ENCODE assay signal across 22 mouse cellular contexts in genomic region chr16:85541676-85542273, GRCm38 (mm10). TPM values are rescaled to one million over a fixed set of nuclear protein-coding genes. Genes with fewer than 3 reads are reported as not detected.
DNase-seq lines count a peak whose midpoint lies in the region; ATAC-seq and TF ChIP-seq lines count a peak whose summit lies in the region.
"Had no signal": no experiment of that assay in that cellular context is flagged by ENCODE, and none has a peak within 500 bp of the region (broad histone marks: within the 10 kb centered on the region; RNA-seq: fewer than 3 reads in every experiment).

No protein-coding gene starts in this region.

- TF ChIP-seq EP300 in liver, postnatal 0 days (IDR thresholded peaks at IDR 0.05; ENCODE audit: low read depth) = no peak
- TF ChIP-seq EP300 in heart, postnatal 0 days (IDR thresholded peaks at IDR 0.05; ENCODE audit: low read depth) = no peak

- TF ChIP-seq POLR2A in liver, adult 2 months (IDR thresholded peaks at IDR 0.05; ENCODE audit: extremely low read depth, insufficient read depth, low read length) = no peak

- no peak for DNase-seq in gastrocnemius, adult 2 months
- DNase-seq in gastrocnemius, postnatal 14 days = no peak
- DNase-seq in heart, postnatal 14 days = no peak
- DNase-seq in liver, adult 2 months (ENCODE audit: extremely low read depth, low read depth, low spot score) = peak; percentile 10
- DNase-seq in liver, postnatal 0 days = no peak
- no peak for DNase-seq in heart, postnatal 0 days (ENCODE audit: low spot score)
- DNase-seq: adrenal gland, adult 8-10 months; cerebellum, adult 18-20 months; cerebellum, postnatal 14 days; gastrocnemius, postnatal 25 days; liver; thymus, postnatal 25 days had no signal

- TF ChIP-seq CTCF in gastrocnemius, adult 2 months (IDR thresholded peaks at IDR 0.05) = no peak
- no peak for TF ChIP-seq CTCF in liver, adult 2 months (IDR thresholded peaks at IDR 0.05; ENCODE audit: low read depth, low read length)
- no peak for TF ChIP-seq CTCF in liver, postnatal 0 days (IDR thresholded peaks at IDR 0.05; ENCODE audit: low read depth)
- no peak for TF ChIP-seq CTCF in heart, postnatal 0 days (IDR thresholded peaks at IDR 0.05; ENCODE audit: low read depth)

- intact Hi-C loops in gastrocnemius, adult 2 months (cut with DNase I) = no loop called here
- intact Hi-C loops in gastrocnemius, postnatal 14 days (cut with DNase I; ENCODE audit: low total_unique reads) = no loop called here
- intact Hi-C loops in heart, postnatal 14 days (cut with DNase I) = loop anchor here (10.0 kb wide), 2 partner anchors 263 to 367 kb away; partner anchors contain the start of genes Adamts1 and App

- 0 out of 2 replicates have a peak, but pooled peaks cover 2% of the 10 kb centered on the region for H3K4me1 ChIP-seq in heart, embryonic 13.5 days
- peaks cover 3% of the 10 kb centered on the region for H3K4me1 ChIP-seq in liver, adult 2 months (ENCODE audit: control insufficient read depth, insufficient read depth, low read length)
- no peaks in the 10 kb centered on the region for H3K4me1 ChIP-seq in liver, postnatal 0 days (ENCODE audit: insufficient read depth)
- H3K4me1 ChIP-seq in heart, postnatal 0 days (ENCODE audit: control insufficient read depth, insufficient read depth) = peaks cover 6% of the 10 kb centered on the region; the same call in 1 of the 2 replicates
- H3K4me1 ChIP-seq: forebrain, embryonic 10.5 days; midbrain, embryonic 12.5 days; stomach, embryonic 15.5 days had no signal

- 48% methylated on average over 4 of the region's 4 CpGs for WGBS in heart, embryonic 13.5 days
- 61% methylated on average over 4 of the region's 4 CpGs for WGBS in liver, adult 2 months
- WGBS in liver, postnatal 0 days (ENCODE audit: insufficient replicate concordance) = 67% methylated on average over 4 of the region's 4 CpGs
- 48% methylated on average over 4 of the region's 4 CpGs for WGBS in heart, postnatal 0 days

- no peaks in the 10 kb centered on the region for H3K27me3 ChIP-seq in heart, embryonic 13.5 days (replicated peaks)
- no peaks in the 10 kb centered on the region for H3K27me3 ChIP-seq in liver, adult 2 months (ENCODE audit: control insufficient read depth, insufficient read depth, low read length)
- no peaks in the 10 kb centered on the region for H3K27me3 ChIP-seq in liver, postnatal 0 days (ENCODE audit: insufficient read depth, low read length)
- no peaks in the 10 kb centered on the region for H3K27me3 ChIP-seq in heart, postnatal 0 days (ENCODE audit: control insufficient read depth, insufficient read depth, low read length)
- H3K27me3 ChIP-seq: midbrain, embryonic 12.5 days; stomach, embryonic 15.5 days had no signal

- ATAC-seq in heart, embryonic 13.5 days (ENCODE audit: extremely low read depth, insufficient number of reproducible peaks, low FRiP score, low TSS enrichment) = no peak
- ATAC-seq in liver, postnatal 0 days = no peak
- ATAC-seq in heart, postnatal 0 days (ENCODE audit: insufficient read depth, low read depth) = no peak
- ATAC-seq: activated CD4-positive, CD25-positive, alpha-beta regulatory T cell, adult 4 months; forebrain, embryonic 16.5 days had no signal

- peak overlapping the region; percentile 39 for H3K4me3 ChIP-seq in gastrocnemius, adult 2 months
- no peak overlapping the region for H3K4me3 ChIP-seq in heart, embryonic 13.5 days
- no peak overlapping the region for H3K4me3 ChIP-seq in liver, adult 2 months (ENCODE audit: insufficient read depth, low read depth, low read length)
- H3K4me3 ChIP-seq in liver, postnatal 0 days (ENCODE audit: low read depth, low read length) = no peak overlapping the region
- H3K4me3 ChIP-seq in heart, postnatal 0 days (ENCODE audit: low read depth, low read length) = no peak overlapping the region
- H3K4me3 ChIP-seq: forebrain, embryonic 10.5 days; limb, embryonic 10.5 days; midbrain, embryonic 12.5 days; stomach, embryonic 15.5 days had no signal

- no peaks in the 10 kb centered on the region for H3K36me3 ChIP-seq in heart, embryonic 13.5 days
- no peaks in the 10 kb centered on the region for H3K36me3 ChIP-seq in liver, adult 2 months (ENCODE audit: control insufficient read depth, insufficient read depth, low read length)
- no peaks in the 10 kb centered on the region for H3K36me3 ChIP-seq in liver, postnatal 0 days (replicated peaks; ENCODE audit: insufficient read depth, low read length)
- no peaks in the 10 kb centered on the region for H3K36me3 ChIP-seq in heart, postnatal 0 days (replicated peaks; ENCODE audit: control insufficient read depth, insufficient read depth, low read length)
- H3K36me3 ChIP-seq: forebrain, embryonic 10.5 days; limb, embryonic 10.5 days; midbrain, embryonic 12.5 days; stomach, embryonic 15.5 days had no signal

- peak overlapping the region; percentile 64 for H3K27ac ChIP-seq in gastrocnemius, adult 2 months
- H3K27ac ChIP-seq in heart, embryonic 13.5 days (replicated peaks) = peak overlapping the region; percentile 32; the same call in 1 of the 2 replicates
- H3K27ac ChIP-seq in liver, adult 2 months (replicated peaks; ENCODE audit: insufficient read depth, low read depth, low read length) = no peak overlapping the region
- no peak overlapping the region for H3K27ac ChIP-seq in liver, postnatal 0 days (ENCODE audit: low read depth)
- peak overlapping the region; percentile 44 for H3K27ac ChIP-seq in heart, postnatal 0 days (ENCODE audit: low read depth)
- H3K27ac ChIP-seq: forebrain, embryonic 10.5 days; hindbrain, embryonic 14.5 days; limb, embryonic 10.5 days; midbrain, embryonic 12.5 days; stomach, embryonic 15.5 days had no signal

- no peaks in the 10 kb centered on the region for H3K9me3 ChIP-seq in heart, embryonic 13.5 days
- H3K9me3 ChIP-seq in liver, postnatal 0 days (ENCODE audit: low read length) = no peaks in the 10 kb centered on the region
- no peaks in the 10 kb centered on the region for H3K9me3 ChIP-seq in heart, postnatal 0 days (replicated peaks; ENCODE audit: control insufficient read depth, low read length)
- H3K9me3 ChIP-seq: forebrain, embryonic 10.5 days; limb, embryonic 10.5 days; midbrain, embryonic 12.5 days; stomach, embryonic 15.5 days had no signal

- H3K79me2 ChIP-seq in liver, adult 2 months (ENCODE audit: control insufficient read depth, insufficient read depth, low read length) = no peaks in the 10 kb centered on the region

- no peak overlapping the region for H3K9ac ChIP-seq in heart, embryonic 13.5 days
- H3K9ac ChIP-seq in liver, adult 2 months (ENCODE audit: low read depth, low read length) = no peak overlapping the region
- H3K9ac ChIP-seq in liver, postnatal 0 days (replicated peaks) = no peak overlapping the region
- H3K9ac ChIP-seq in heart, postnatal 0 days (replicated peaks; ENCODE audit: low read depth, low read length) = no peak overlapping the region
- H3K9ac ChIP-seq: hindbrain, embryonic 14.5 days; midbrain, embryonic 12.5 days; stomach, embryonic 15.5 days had no signal

- no peak overlapping the region for H3K4me2 ChIP-seq in heart, embryonic 13.5 days
- H3K4me2 ChIP-seq in liver, postnatal 0 days (ENCODE audit: low read depth, low read length) = no peak overlapping the region
- H3K4me2 ChIP-seq in heart, postnatal 0 days (ENCODE audit: low read depth, low read length) = no peak overlapping the region
- H3K4me2 ChIP-seq: hindbrain, embryonic 14.5 days; midbrain, embryonic 12.5 days; stomach, embryonic 15.5 days had no signal

RNA-seq across cellular contexts. Expression of gene Cyyr1, which starts 11.4 kb away (rescaled TPM):
- total RNA-seq in gastrocnemius, adult 2 months (2021) = 10 to 100 TPM; 10.2 to 15.4 TPM
- total RNA-seq in gastrocnemius, postnatal 14 days (2021) = 10 to 100 TPM in 1 of 2 experiments, 1 to 10 TPM in 1; 9.7 to 12.7 TPM
- polyA plus RNA-seq in heart, embryonic 13.5 days (2015; fragmentation: Nextera tagmentation; extraction: Ambion mirVana) = 3.1 and 4.1 TPM in 2 replicates
- 10 to 100 TPM; 37.2 to 38.6 TPM for total RNA-seq in heart, postnatal 14 days (2021)
- total RNA-seq in liver, adult 2 months (2014; rRNA removed) = 4.2 and 4.4 TPM in 2 replicates
- 1.7 and 1.8 TPM in 2 replicates for polyA plus RNA-seq in liver, adult 2 months (2012; rRNA removed)
- 1.1 and 1.4 TPM in 2 replicates for polyA plus RNA-seq in liver, postnatal 0 days (2015; fragmentation: Nextera tagmentation; extraction: Ambion mirVana)
- total RNA-seq in heart, postnatal 0 days (2014; rRNA removed; ENCODE audit: low replicate concordance) = 9.1 and 10.5 TPM in 2 replicates
- polyA plus RNA-seq in heart, postnatal 0 days (2015; fragmentation: Nextera tagmentation; extraction: Ambion mirVana) = 7.1 and 8.9 TPM in 2 replicates
- total RNA-seq: megakaryocyte, adult 5-6 weeks; neutrophil, adult 5-6 weeks had no signal
- polyA plus RNA-seq: activated CD4-positive, CD25-positive, alpha-beta regulatory T cell, adult 4 months had no signal

Comparison
In these comparisons a context has a peak if more than half of its experiments do, and no peak if none do; other contexts are left out.
1. H3K27ac ChIP-seq: peak in gastrocnemius, adult 2 months (single experiment), heart, embryonic 13.5 days (single experiment) and heart, postnatal 0 days (single experiment); none in liver, adult 2 months (single experiment) and liver, postnatal 0 days (single experiment).